Mouse (Mus musculus) A20 (cell line): ENCODE measurements around the gene Klhdc10.

Experiments used
- DNase-seq: peaks from one replicate; pipeline ENCODE4 v3.0.0-alpha.2; 2011; ENCODE audit warnings: low read depth, low spot score

The Klhdc10 gene

DNA sequence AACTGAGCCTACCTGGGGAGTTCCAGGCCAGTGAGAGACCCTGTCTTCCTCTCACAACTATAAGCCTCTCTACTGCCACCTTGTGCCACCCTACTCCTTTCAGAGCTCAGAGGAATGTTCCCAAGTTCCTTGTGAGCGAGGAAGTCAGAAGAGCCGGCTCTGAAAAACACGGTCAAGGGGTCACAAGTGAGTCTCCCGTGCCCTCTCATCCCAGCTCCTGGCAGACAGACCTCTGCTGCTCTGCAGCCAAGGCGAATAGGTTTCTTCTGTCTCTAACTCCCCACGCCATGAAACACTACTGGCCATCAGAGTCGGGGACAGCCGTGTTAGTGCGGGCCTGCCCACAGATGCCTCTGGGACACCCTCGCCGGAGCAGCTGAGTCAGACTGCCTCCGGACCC lies 67.0 kb downstream of the Klhdc10 start:
- DNase-seq: peak; percentile 38

DNA sequence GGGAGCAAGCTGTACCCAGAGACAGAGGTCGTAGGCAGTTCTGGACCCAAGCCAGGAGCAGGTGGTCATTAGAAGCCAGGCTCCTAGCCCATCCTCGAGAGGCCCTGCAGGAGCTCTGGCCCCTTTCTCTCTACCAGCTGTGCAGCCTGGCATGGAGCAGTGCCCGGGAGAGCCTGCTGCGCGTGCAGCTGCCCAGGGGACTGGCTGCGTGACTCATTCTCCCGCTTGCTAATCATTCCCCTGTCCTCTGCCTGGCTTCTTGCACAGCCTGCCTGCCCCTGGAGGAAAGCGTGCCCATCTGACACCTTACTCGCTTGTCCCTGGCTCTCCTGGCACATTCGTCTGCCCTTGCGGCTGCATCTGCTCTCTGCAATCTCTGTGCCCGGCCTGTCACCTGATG lies 67.7 kb downstream of the Klhdc10 start:
- DNase-seq: no peak

DNA sequence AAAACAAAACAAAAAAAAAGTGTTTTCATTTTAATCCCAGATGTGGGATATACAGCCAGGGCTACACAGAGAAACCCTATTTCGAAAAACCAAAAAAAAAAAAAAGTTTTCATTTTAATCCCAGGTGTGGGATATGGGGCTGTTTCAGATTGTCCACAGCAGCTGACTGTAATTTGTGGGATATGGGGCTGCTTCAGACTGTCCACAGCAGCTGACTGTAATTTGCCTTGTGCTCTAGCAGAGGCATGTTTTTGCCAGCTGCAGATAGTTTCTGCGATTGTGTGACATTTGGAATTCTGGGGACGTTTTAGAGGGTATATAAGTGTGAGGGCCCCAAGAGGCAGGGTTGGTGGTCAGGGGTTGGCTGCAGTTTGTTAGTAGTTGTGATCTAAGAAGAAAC lies 70.0 kb downstream of the Klhdc10 start:
- DNase-seq: no peak

DNA sequence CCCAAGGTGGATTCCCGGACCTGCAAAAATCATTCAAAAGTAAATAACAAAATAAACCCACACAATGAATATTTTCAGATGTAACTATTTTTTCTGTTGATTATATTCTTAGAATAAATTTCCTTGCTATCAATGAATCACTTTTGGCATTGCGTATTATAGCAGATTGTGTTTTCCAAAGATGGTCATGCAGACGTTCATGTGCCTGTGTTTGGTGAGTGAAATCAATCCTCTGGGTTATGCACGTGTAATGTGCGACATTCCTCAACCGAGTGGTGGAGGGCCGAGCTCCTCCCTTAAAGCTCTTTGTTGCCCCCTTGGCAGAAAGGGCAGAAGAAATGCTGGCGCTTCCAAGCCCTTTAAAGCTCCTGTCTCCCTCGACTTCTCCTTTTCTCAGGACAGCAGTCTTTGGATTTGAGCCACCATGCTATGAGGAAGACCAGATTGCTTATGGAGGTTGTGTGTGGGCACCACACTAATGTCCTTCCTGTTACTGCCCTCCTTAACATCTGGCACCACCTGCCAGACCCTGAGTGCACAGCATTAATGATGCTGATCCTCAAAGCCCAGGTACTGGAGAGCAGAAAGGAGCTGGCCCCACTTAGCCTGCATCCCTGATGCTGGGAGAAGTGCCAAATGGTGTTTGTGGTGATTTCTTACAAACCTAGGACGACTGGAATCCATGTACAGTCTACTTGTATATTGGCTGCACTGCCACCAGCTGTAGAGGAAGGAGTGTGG lies 74.5 kb downstream of the Klhdc10 start:
- DNase-seq: no peak

DNA sequence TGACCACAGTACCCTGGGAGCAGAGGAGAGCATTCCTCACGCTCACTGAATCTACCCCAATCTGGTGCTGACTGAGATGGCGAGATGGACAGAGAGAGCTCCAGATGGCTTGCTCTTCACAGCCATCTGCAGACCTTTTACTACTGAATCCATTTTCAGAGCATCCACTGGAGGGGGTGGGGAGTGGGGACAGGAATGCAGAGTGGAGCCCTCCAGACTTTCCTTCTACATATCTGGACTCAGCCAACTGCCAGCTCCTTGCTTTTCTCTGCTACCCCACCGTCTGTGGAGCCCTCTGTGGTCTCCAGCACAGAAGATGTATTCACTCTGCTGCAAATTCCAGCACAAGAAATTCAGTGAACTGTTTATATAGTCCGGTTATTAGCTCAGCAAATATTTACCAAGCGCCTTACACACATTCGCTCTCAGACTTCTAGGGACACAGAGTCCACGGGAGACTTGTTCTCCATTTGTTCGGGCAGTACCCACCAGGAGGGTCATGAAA lies 75.6 kb downstream of the Klhdc10 start:
- DNase-seq: no peak

DNA sequence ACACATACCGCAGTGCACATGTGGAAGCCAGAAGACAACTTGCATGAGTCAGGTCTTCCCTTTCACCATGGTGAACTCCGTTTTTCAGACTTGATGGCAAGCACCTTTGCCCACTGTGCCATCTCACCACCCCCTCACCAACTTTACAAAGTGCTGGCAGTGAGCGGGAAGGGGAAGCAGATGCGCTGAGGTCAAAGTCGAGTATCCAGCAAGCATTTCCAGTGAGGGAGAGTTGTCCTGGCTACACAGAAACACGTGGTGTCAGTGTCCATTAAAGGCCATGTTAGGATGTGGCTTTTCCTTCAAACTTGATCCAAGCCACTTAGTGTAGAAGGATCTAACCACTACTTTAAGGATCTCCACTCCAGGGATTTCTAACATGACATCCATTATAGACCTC lies 76.1 kb downstream of the Klhdc10 start:
- no peak for DNase-seq

DNA sequence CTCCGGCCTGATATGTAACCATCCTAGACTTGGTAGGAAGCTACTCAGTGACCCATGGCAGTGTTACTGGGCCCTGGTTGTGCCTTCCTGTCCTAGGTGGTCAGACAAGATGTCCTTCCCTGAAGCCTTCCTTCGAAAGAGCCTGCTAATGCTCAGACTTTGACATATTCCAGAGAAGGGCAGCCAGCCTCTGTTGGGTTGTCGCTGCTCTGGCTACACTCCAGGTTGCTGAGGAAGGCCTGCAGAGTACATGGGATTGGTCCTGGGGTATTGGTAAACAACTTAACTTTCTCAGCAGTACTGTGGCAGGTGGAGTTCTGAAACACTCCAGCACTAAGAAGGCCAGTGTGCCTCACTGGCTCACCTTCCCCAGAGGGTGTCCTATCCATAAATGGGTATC lies 77.8 kb downstream of the Klhdc10 start:
- no peak for DNase-seq

DNA sequence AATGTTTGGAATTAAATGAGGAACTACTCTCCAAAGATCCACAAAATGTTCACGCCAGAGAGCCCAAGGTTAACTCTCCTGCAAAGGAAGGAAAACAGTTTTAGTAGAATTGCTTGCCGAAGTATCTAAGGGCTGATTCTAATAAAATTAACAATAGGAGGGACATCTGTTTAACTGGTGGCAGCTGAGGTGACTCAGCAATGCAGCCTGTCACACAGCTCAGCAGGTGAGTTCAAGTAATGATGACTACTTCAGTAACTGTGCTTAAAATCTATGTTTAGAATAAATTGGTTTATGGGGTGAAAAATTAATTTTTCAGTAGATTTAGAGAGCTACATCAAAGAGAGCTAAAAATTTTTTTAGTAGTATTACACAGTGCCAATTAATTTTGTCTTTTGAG lies 81.2 kb downstream of the Klhdc10 start:
- no peak for DNase-seq

DNA sequence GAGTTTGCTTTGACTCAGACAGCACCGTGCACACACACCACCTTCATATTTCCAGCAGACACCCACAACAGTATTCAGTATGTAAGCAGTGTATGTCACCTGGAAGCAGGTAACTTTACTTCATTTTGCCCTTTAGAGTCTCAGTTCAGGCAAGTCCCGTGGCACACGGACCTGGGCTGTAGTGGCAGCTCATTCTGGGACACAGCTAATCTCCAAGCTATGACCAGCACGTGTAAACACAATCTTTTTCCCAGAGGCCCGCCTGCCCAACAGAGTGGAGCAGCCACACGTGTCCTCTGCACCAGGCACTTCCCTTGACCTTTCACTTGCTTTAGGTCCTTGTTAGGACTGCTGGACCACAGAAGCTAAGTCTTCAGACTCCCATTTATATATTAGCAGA lies 84.8 kb downstream of the Klhdc10 start:
- no peak for DNase-seq

DNA sequence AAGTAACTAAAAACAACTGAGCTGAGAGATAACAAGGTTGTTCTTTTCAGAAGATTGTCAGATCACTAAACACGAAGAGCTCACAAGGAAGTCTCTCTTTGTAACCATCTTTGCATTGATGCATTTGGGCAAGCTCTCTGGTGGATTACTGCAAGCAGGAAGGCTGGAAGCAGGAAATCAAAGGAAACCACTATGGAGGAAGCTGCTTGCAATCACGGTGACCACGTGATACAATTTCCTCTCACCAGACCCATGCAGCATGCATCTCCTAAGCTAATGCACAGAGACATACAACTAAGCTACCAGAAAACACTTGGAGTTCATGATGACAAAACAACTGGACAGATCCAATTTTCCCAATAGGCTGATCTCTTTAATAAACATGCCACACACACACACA lies 97.4 kb downstream of the Klhdc10 start:
- no peak for DNase-seq
